Mouse (Mus musculus) layer of hippocampus, adult 9-11 months (tissue): ENCODE measurements at regions not wholly inside any gene's neighbourhood (a gene's known extent, or its start where the extent isn't known, plus 50 kb on each side); places are given as distances from the start of the nearest gene placed in this dataset.

Experiments
- DNase-seq: peaks from one replicate; pipeline ENCODE4 v3.0.0; 2022

GRCm38 (mm10) chr5:82472146-82472545 lies 882.8 kb downstream of the Tecrl start:
- DNase-seq, result no peak

GRCm38 (mm10) chr5:82464272-82464671 lies 890.7 kb downstream of the Tecrl start:
- DNase-seq, result no peak

- DNase-seq, result peak; percentile 6
Observed at GRCm38 (mm10) chr5:82441288-82441687, 913.7 kb downstream of the Tecrl start.

- peak; percentile 5 for DNase-seq
Observed at GRCm38 (mm10) chr5:82440126-82440525, 914.9 kb downstream of the Tecrl start.

GRCm38 (mm10) chr5:82420396-82420795 lies 934.6 kb downstream of the Tecrl start:
- DNase-seq, result no peak

- no peak for DNase-seq
Observed at GRCm38 (mm10) chr5:82396632-82397234, 958.3 kb downstream of the Tecrl start.

- no peak for DNase-seq
Observed at GRCm38 (mm10) chr5:82361624-82362023, 993.4 kb downstream of the Tecrl start.

GRCm38 (mm10) chr5:82356336-82356735 lies 998.7 kb downstream of the Tecrl start:
- DNase-seq, result no peak

GRCm38 (mm10) chr5:82351089-82351488 lies 1003.9 kb downstream of the Tecrl start:
- DNase-seq, result no peak

- peak; percentile 54 for DNase-seq
Observed at GRCm38 (mm10) chr5:82346672-82347071, 1008.3 kb downstream of the Tecrl start.

GRCm38 (mm10) chr5:82324354-82324753 lies 1030.6 kb downstream of the Tecrl start:
- no peak for DNase-seq

GRCm38 (mm10) chr5:82319709-82320333 lies 1035.2 kb downstream of the Tecrl start:
- DNase-seq, result no peak

GRCm38 (mm10) chr5:82312054-82312453 lies 1042.9 kb downstream of the Tecrl start:
- DNase-seq, result no peak

GRCm38 (mm10) chr5:82288069-82288845 lies 1066.7 kb downstream of the Tecrl start:
- DNase-seq, result no peak

- DNase-seq, result no peak
Observed at GRCm38 (mm10) chr5:82253356-82254104, 1101.5 kb downstream of the Tecrl start.

- no peak for DNase-seq
Observed at GRCm38 (mm10) chr5:82226329-82226728, 1128.7 kb downstream of the Tecrl start.

GRCm38 (mm10) chr5:82223622-82224021 lies 1131.4 kb downstream of the Tecrl start:
- DNase-seq, result no peak

GRCm38 (mm10) chr5:82203606-82204005 lies 1151.4 kb downstream of the Tecrl start:
- no peak for DNase-seq
